Mouse (Mus musculus): ENCODE measurements around the gene Pik3r2. TPM values are rescaled to one million over a fixed set of nuclear protein-coding genes. Genes with fewer than 3 reads are reported as not detected.

Gene Pik3r2
- polyA plus RNA-seq, 1 experiment = 56.3 TPM

DNA sequence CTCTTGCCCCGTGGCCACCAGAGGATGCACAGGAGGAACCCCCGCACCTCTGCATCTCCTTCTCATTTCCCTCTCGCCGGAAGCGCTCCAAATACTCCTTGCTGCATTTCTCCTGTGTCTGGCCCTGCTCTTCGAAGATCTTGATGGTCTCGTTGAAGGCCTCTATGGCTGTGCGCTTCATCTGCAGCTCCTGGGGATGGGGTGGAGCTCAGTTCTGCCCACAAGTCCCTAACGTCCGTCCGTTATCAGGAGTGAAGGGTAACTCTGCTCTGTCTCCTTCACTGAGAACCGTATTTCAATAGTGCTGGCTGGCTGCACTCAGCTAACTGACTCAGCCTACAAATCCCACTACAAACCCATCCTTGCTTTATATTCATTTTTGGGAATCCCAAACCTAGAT, 6.7 kb downstream of the Pik3r2 start:
- no peak for DNase-seq (ENCODE audit: low read depth in 1 of 2, low spot score in 2 of 2)
- H3K4me1 ChIP-seq (ENCODE audit: control insufficient read depth, insufficient read depth, insufficient read length) = peaks cover 24% of the 10 kb centered on the region
- no peak overlapping the region for H3K27ac ChIP-seq (ENCODE audit: insufficient read depth, low read length)
- H3K36me3 ChIP-seq (ENCODE audit: control insufficient read depth, insufficient read depth, low read length) = peaks cover 1% of the 10 kb centered on the region; the same call in 1 of the 2 replicates
- H3K4me3 ChIP-seq (ENCODE audit: extremely low read depth, insufficient read depth, insufficient read length) = no peak overlapping the region
- TF ChIP-seq CTCF (IDR thresholded peaks at IDR 0.05; ENCODE audit: extremely low read depth, insufficient read depth, insufficient read length, insufficient replicate concordance) (no peak), POLR2A (IDR thresholded peaks at IDR 0.05; ENCODE audit: low read depth, low read length) (no peak)
- 75% methylated on average over 12 of the region's 12 CpGs for WGBS
- no peaks in the 10 kb centered on the region for H3K27me3 ChIP-seq (ENCODE audit: control insufficient read depth, insufficient read depth, low read length)

DNA sequence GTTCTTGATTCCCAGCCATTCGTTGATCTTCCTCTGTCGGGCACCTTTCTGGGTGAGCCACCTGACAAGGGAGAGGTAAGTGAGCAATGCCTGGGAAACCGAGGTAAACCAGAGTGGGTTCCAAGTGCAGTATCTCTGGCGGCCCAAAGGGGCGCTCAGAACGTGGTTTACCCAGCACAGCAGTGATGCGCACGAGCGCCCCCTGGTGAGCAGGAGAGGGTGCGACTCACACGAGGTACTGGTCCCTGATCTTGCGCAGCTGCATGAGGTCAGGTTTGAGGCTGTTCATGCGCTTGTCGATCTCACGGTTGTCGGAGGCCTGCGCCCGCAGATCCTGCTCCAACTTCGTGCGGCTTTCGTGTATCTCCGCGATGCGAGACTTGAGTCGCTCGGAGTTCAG, 7.2 kb downstream of the Pik3r2 start:
- WGBS = 6% methylated on average over 26 of the region's 26 CpGs
- Histone ChIP-seq H3K4me1 (ENCODE audit: control insufficient read depth, insufficient read depth, insufficient read length) (peaks cover 29% of the 10 kb centered on the region), H3K27me3 (ENCODE audit: control insufficient read depth, insufficient read depth, low read length) (no peaks in the 10 kb centered on the region), H3K4me3 (ENCODE audit: extremely low read depth, insufficient read depth, insufficient read length) (no peak overlapping the region), H3K36me3 (ENCODE audit: control insufficient read depth, insufficient read depth, low read length) (peaks cover 3% of the 10 kb centered on the region; the same call in 1 of the 2 replicates), H3K27ac (ENCODE audit: insufficient read depth, low read length) (peak overlapping the region; percentile 85)
- DNase-seq (ENCODE audit: low read depth in 1 of 2, low spot score in 2 of 2) = peak; percentile 88 to 96
- no peak for TF ChIP-seq POLR2A (IDR thresholded peaks at IDR 0.05; ENCODE audit: low read depth, low read length)
- TF ChIP-seq CTCF (IDR thresholded peaks at IDR 0.05; ENCODE audit: extremely low read depth, insufficient read depth, insufficient read length, insufficient replicate concordance) = peak; percentile 100

DNA sequence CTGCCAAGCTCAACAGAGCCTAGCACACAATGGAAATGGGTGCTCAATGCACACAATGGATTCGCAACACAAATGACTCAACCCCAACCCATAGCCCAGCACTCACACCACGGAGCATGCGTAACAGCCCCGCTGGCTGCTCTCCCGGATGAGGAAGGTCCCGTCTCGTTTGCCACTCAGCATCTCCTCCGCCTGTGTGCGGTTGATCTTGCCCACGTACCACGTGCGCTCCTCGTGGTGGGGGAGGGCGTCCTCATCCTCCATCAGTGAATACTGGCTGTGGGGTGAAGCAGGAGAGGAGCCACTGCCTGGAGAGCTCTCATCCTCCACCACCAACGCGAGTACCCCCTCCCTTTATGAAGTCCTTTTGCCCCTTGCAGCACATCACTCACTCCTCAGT, 7.6 kb downstream of the Pik3r2 start:
- H3K27me3 ChIP-seq (ENCODE audit: control insufficient read depth, insufficient read depth, low read length) = no peaks in the 10 kb centered on the region
- WGBS = 81% methylated on average over 16 of the region's 16 CpGs

GRCm38 (mm10) chr8:70768231-70768776, 8.2 kb downstream of the Pik3r2 start:
- peak overlapping the region; percentile 90 for H3K27ac ChIP-seq (ENCODE audit: insufficient read depth, low read length)
- DNase-seq (ENCODE audit: low read depth in 1 of 2, low spot score in 2 of 2) = peak in 1 of 2 experiments; percentile 84

More for the DNA sequence above, 7.6 kb downstream of the Pik3r2 start:
- Histone ChIP-seq H3K4me1 (ENCODE audit: control insufficient read depth, insufficient read depth, insufficient read length) (peaks cover 30% of the 10 kb centered on the region), H3K4me3 (ENCODE audit: extremely low read depth, insufficient read depth, insufficient read length) (no peak overlapping the region), H3K27ac (ENCODE audit: insufficient read depth, low read length) (peak overlapping the region; percentile 85), H3K36me3 (ENCODE audit: control insufficient read depth, insufficient read depth, low read length) (peaks cover 7% of the 10 kb centered on the region)
- TF ChIP-seq CTCF (IDR thresholded peaks at IDR 0.05; ENCODE audit: extremely low read depth, insufficient read depth, insufficient read length, insufficient replicate concordance) (no peak), POLR2A (IDR thresholded peaks at IDR 0.05; ENCODE audit: low read depth, low read length) (no peak)
- DNase-seq (ENCODE audit: low read depth in 1 of 2, low spot score in 2 of 2) = peak in 1 of 2 experiments; percentile 45

GRCm38 (mm10) chr8:70767503-70767902, 9.0 kb downstream of the Pik3r2 start:
- no peak for DNase-seq (ENCODE audit: low read depth in 1 of 2, low spot score in 2 of 2)
- Histone ChIP-seq H3K27ac (ENCODE audit: insufficient read depth, low read length) (peak overlapping the region; percentile 90), H3K27me3 (ENCODE audit: control insufficient read depth, insufficient read depth, low read length) (no peaks in the 10 kb centered on the region), H3K4me3 (ENCODE audit: extremely low read depth, insufficient read depth, insufficient read length) (0 out of 2 replicates have a peak overlapping the region, but pooled peaks have one; percentile 20), H3K4me1 (ENCODE audit: control insufficient read depth, insufficient read depth, insufficient read length) (peaks cover 32% of the 10 kb centered on the region), H3K36me3 (ENCODE audit: control insufficient read depth, insufficient read depth, low read length) (peaks cover 14% of the 10 kb centered on the region)
- WGBS = 93% methylated on average over 6 of the region's 6 CpGs
- no peak for TF ChIP-seq CTCF (IDR thresholded peaks at IDR 0.05; ENCODE audit: extremely low read depth, insufficient read depth, insufficient read length, insufficient replicate concordance)
- TF ChIP-seq POLR2A (IDR thresholded peaks at IDR 0.05; ENCODE audit: low read depth, low read length) = no peak

More at GRCm38 (mm10) chr8:70768231-70768776, 8.2 kb downstream of the Pik3r2 start:
- Histone ChIP-seq H3K36me3 (ENCODE audit: control insufficient read depth, insufficient read depth, low read length) (peaks cover 11% of the 10 kb centered on the region), H3K4me1 (ENCODE audit: control insufficient read depth, insufficient read depth, insufficient read length) (peaks cover 32% of the 10 kb centered on the region), H3K27me3 (ENCODE audit: control insufficient read depth, insufficient read depth, low read length) (no peaks in the 10 kb centered on the region), H3K4me3 (ENCODE audit: extremely low read depth, insufficient read depth, insufficient read length) (peak overlapping the region; percentile 25; the same call in 1 of the 2 replicates)
- WGBS = 55% methylated on average over 32 of the region's 32 CpGs
- no peak for TF ChIP-seq CTCF (IDR thresholded peaks at IDR 0.05; ENCODE audit: extremely low read depth, insufficient read depth, insufficient read length, insufficient replicate concordance)
- TF ChIP-seq POLR2A (IDR thresholded peaks at IDR 0.05; ENCODE audit: low read depth, low read length) = no peak

DNA sequence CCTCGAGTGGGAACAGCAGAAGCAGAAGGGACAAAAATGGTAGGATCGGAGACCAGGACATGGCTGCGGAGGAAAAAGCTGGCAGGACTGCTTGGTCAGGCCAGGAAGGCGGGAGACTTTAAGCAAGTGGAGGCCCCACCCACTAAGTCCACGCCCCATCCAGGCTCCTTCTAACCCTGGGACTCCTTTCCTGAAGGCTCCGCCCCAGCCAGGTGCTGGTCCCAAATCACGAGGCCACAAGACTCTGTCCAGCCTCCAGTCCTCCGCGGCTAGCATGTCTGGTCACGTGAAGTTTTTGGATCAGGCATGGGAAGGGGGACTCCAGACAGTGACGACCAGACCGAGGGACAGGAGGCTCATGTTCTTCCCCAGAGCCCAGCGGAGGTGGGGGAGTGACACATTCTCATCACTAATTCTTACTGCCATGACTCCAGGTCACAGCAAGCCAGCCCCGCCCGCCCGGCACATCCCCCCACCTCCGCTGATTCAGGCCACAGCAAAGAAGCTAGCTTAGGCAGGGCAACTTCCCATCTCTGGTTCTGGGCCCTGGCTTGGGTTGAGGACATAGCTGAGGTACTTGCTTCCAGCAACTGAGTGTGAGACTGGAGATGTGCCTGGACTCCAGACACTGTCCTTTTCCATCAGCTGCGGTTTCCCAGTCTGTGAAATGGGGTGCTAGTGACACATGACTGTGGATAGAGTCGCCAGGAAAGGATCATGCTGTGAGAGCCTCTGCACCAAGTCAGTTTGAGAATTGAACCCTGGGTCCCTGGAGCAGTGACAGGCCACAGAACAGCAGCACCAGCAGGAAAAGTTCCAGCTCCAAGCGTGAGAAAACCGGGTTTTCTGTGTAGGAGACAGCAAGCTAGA, 9.7 kb downstream of the Pik3r2 start:
- H3K4me3 ChIP-seq (ENCODE audit: extremely low read depth, insufficient read depth, insufficient read length) = peak overlapping the region; percentile 69
- TF ChIP-seq CTCF (IDR thresholded peaks at IDR 0.05; ENCODE audit: extremely low read depth, insufficient read depth, insufficient read length, insufficient replicate concordance) (no peak), POLR2A (IDR thresholded peaks at IDR 0.05; ENCODE audit: low read depth, low read length) (peak; percentile 76; the same call in 1 of the 2 replicates)
- peaks cover 32% of the 10 kb centered on the region for H3K4me1 ChIP-seq (ENCODE audit: control insufficient read depth, insufficient read depth, insufficient read length)
- DNase-seq (ENCODE audit: low read depth in 1 of 2, low spot score in 2 of 2) = peak in 1 of 2 experiments; percentile 65
- H3K27ac ChIP-seq (ENCODE audit: insufficient read depth, low read length) = peak overlapping the region; percentile 92
- no peaks in the 10 kb centered on the region for H3K27me3 ChIP-seq (ENCODE audit: control insufficient read depth, insufficient read depth, low read length)
- H3K36me3 ChIP-seq (ENCODE audit: control insufficient read depth, insufficient read depth, low read length) = peaks cover 14% of the 10 kb centered on the region
- 21% methylated on average over 21 of the region's 21 CpGs for WGBS

Data from spleen, adult 2 months (tissue).